Mouse (Mus musculus): ENCODE results near the gene Hoxa4.

GRCm38 (mm10) chr6:52229558-52230416 lies 38.2 kb upstream of the Hoxa4 start:
- TF ChIP-seq GATA1 (IDR thresholded peaks at IDR 0.05; ENCODE audit: borderline replicate concordance, low read length): no peak
- no peak for TF ChIP-seq FLI1 (IDR thresholded peaks at IDR 0.05; ENCODE audit: low read length)
